Mouse (Mus musculus) ES-E14 (cell line): ENCODE measurements around the gene Rab36.

Source experiments
- CHD2 ChIP-seq: IDR thresholded peaks from 2 replicates; pipeline ENCODE4 v1.6.1; 2014; ENCODE audit warnings: mild to moderate bottlenecking, low read depth, low read length, inconsistent platforms
- MAFK ChIP-seq: IDR thresholded peaks from 2 replicates; pipeline ENCODE4 v1.6.1; 2014; ENCODE audit warnings: mild to moderate bottlenecking, low read depth, low read length, inconsistent platforms; ENCODE audit not compliant: insufficient read depth

- TF ChIP-seq MAFK (no peak), CHD2 (no peak)
Measured at GRCm38 (mm10) chr10:75056255-75056654, 19.4 kb downstream of the Rab36 start.
